Mouse (Mus musculus) embryonic fibroblast, embryonic 13.5 days (primary cell): ENCODE data around the gene Ctsll3. TPM values are rescaled to one million over a fixed set of nuclear protein-coding genes. Genes with fewer than 3 reads are reported as not detected.

ENCODE experiments used
- H3K27ac ChIP-seq: 2 replicates; pipeline ENCODE4 v1.5.1; 2012; ENCODE audit warnings: low read length, control low read depth, inconsistent platforms; ENCODE audit not compliant: insufficient read depth
- H3K4me1 ChIP-seq: 2 replicates; pipeline ENCODE4 v1.6.1; 2011; ENCODE audit warnings: low read length; ENCODE audit not compliant: control insufficient read depth, insufficient read depth
- H3K4me3 ChIP-seq: 2 replicates; pipeline ENCODE4 v1.5.1; 2011; ENCODE audit warnings: mild to moderate bottlenecking, control low read depth, low read length; ENCODE audit not compliant: insufficient read depth
- CTCF ChIP-seq: IDR thresholded peaks from 2 replicates; pipeline ENCODE4 v1.5.1; 2011; ENCODE audit warnings: mild to moderate bottlenecking, control low read depth, low read length, moderate library complexity, borderline replicate concordance; ENCODE audit not compliant: insufficient read depth
- POLR2A ChIP-seq: IDR thresholded peaks from 2 replicates; pipeline ENCODE4 v1.6.1; 2011; ENCODE audit warnings: low read depth, mild to moderate bottlenecking, control low read depth, low read length, moderate library complexity
- polyA plus RNA-seq: library from polyadenylated mRNA; stranded (reverse); fragments of >200 nt; gene quantifications from 2 replicates; pipeline ENCODE4 v1.2.4, GENCODE M21; 2011; ENCODE audit warnings: low read depth; ENCODE audit not compliant: missing spikeins, insufficient read length

Ctsll3 gene
- not detected in 2 replicates for polyA plus RNA-seq

DNA sequence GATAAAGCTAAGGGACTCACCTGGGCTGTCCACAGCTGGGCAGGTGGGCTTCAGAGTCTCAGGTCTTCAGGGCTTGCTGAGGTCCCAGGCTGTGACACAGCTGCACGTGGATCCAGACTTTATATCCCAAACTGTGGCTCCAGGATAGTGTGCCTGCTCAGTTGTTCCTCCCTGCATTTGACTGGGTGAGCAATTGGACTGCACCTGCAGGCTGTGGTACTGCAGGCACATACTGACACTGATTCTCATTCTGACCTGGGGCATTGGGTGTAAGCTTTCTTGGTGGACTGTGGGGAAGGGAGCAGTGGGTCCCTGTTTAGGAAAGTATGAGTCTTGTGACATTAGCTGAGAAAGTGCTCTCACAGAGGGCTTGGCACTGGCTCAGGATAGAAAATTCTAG is at the start of gene Ctsll3:
Ctsll3 (minus strand) TSS at position 101 of the 400 bp plus-strand sequence.
- no peak within 1 kb of the TSS for H3K27ac ChIP-seq

DNA sequence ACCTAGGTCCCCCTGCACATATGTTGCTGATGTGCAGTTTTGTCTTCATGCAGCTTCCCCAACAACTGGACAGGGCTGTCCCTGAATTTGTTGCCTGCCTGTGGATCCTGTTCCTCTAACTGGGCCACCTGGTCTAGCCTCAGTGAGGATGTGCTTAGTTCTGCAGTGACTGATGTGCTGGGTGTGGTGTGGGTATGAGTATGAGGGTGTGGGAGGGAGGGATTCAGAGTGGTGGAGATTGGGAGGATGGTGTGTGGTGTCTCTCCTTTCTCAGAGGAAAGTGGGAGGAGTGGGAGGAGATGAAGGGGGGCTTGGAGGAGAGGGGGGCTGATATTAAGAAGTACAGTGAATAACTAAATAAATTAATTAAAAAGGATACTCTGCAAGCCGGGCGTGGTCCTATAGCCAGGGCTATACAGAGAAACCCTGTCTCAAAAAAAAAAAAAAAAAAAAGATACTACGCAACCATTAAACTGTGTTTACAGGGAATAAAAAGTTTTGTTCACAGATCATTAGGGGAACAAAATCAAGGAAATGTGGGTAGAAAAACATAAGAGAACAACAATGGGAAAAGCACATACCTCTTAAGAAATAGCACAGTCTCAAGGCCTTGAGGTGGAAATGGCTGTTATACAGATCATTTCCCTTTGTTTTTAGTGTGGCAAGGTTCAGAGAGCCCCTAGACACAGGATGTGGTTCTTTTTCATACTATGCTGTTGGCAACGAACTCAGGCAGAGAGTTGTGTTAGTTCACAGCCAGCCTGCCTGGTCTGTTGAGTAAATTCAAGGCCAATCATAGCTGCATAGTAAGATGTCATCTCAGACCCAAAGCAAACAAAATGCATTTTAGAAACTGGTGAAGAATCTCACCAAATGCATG is 45.8 kb upstream of the Ctsll3 start:
- no peak for TF ChIP-seq CTCF
- no peak for TF ChIP-seq POLR2A
- no peaks in the 10 kb centered on the region for H3K4me1 ChIP-seq

More for the DNA sequence above, at the start of gene Ctsll3:
- no peak for TF ChIP-seq POLR2A
- TF ChIP-seq CTCF: no peak
- H3K4me1 ChIP-seq: no peaks in the 10 kb centered on the region
- no peak within 1 kb of the TSS for H3K4me3 ChIP-seq

DNA sequence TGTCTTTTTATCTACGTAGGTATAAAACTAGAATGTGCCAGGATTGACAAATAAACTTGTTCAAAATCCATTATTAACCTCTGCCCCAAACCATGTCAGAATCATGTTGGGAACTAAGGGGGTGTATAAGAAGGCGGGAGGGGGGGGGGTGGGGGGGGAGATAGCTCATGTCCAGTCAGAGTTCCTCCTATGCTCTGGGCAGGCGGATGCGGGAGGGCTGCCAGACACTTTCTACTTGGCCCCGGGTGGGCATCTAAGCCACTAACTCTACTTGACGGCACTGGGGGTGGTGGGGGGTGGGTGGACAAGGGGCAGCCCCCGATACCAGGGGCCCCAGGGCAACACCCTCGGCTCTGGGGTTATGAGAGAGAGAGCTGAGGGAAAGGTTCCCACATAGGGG is 40.5 kb upstream of the Ctsll3 start:
- H3K27ac ChIP-seq: no peak overlapping the region
- H3K4me1 ChIP-seq: no peaks in the 10 kb centered on the region
- no peak overlapping the region for H3K4me3 ChIP-seq
- TF ChIP-seq CTCF (no peak), POLR2A (no peak)

More for the DNA sequence above, 45.8 kb upstream of the Ctsll3 start:
- no peak overlapping the region for H3K4me3 ChIP-seq
- no peak overlapping the region for H3K27ac ChIP-seq

DNA sequence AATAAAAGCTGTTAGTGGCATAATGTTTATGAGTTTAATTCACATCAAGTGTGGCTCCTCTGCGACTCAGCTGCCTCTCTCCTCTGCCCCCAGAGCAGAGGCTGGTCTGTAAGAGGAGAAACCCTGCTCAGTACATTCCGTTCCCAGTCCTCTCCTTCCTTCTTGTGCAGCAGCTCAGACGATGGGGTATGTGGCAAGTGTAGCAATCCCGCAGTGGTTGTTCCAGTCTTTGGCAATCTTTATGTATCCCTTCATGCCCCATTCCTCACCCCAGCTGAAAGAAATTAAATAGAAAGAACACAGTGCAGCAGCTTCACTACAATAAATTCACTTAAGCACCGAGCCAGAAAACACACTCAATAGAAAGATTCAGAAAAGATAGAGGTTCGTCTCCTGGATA is 40.1 kb upstream of the Ctsll3 start:
- no peak overlapping the region for H3K27ac ChIP-seq
- no peak overlapping the region for H3K4me3 ChIP-seq
- TF ChIP-seq CTCF: no peak
- no peak for TF ChIP-seq POLR2A
- H3K4me1 ChIP-seq: no peaks in the 10 kb centered on the region

DNA sequence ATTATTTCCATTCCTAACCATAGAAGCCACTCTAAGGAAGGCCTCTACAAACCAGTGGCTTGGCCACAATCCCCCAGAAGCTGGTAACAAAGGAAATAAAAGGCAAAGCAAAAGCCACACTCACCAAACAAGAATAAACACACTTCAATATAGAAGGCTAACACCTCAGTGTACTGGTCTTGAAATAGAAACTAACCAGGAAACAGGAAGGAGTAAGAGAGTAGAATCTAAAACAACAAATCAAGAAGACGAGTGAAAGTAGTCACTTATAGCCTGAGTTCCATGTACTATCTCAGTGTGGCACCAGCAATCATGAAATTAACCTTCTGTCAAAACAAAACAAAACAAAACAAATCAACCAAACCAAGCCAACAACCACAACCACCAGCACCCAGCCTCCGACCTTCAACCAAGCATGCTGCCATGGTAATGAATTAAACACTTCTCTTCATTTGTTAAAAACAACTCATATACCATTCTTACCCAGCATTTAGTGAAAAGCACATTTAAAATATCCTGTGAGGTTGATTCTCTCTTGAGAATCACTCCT is 36.8 kb upstream of the Ctsll3 start:
- Histone ChIP-seq H3K4me3 (no peak overlapping the region), H3K4me1 (no peaks in the 10 kb centered on the region), H3K27ac (no peak overlapping the region)
- no peak for TF ChIP-seq CTCF
- no peak for TF ChIP-seq POLR2A

DNA sequence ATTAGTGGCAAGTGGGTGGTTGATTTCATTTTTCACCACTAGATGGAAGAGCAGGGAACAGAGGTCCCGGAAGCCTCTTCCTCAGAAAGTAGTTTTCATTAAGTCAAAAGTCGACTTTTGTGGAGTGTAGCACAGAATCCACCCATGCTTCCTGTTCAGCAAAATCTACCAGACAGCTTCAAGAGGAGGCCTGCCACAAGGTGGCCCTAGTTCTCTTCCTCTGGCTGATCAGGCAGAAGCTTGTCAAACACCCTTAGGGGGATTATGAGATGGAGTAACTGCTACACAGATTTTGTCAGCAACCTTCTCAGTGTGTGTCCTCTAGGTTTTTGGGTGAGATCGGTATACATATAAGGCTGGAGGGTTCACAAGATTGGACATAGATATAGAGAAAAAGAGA is 23.4 kb upstream of the Ctsll3 start:
- Histone ChIP-seq H3K4me3 (no peak overlapping the region), H3K4me1 (0 out of 2 replicates have a peak, but pooled peaks cover 1% of the 10 kb centered on the region), H3K27ac (no peak overlapping the region)
- TF ChIP-seq POLR2A (no peak), CTCF (no peak)

DNA sequence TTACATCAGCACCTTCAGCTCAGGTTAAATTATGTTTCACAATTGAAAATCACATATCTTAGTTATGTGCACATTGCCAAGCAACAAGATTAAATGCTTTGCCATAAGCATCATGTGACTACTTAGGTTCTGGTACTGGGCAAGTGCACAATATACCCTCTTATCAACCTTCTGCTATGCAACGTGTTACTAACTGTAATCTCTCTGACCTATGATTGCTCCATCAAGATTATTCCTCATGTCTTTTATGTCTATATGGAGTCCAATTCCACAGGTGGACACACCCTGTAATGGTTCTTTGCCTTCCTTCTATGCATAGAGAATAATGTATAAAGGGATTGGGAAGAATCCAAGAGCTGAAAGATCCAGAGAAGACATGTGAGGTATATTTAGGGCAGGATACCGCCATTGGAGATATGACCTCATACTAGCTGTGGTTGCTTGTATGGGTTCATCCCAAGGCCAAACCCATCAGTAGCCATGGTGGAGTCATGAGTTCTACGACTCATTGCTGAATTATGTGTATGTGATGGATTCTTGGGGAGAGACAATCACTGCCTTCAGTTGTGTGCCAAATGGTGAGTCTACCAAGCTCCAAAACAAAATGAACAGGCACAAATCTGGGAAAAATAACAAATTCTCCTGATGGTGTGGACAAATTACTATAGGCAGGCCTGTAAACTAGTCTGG is 18.0 kb upstream of the Ctsll3 start:
- Histone ChIP-seq H3K4me3 (no peak overlapping the region), H3K4me1 (0 out of 2 replicates have a peak, but pooled peaks cover 2% of the 10 kb centered on the region), H3K27ac (no peak overlapping the region)
- TF ChIP-seq POLR2A (no peak), CTCF (no peak)

DNA sequence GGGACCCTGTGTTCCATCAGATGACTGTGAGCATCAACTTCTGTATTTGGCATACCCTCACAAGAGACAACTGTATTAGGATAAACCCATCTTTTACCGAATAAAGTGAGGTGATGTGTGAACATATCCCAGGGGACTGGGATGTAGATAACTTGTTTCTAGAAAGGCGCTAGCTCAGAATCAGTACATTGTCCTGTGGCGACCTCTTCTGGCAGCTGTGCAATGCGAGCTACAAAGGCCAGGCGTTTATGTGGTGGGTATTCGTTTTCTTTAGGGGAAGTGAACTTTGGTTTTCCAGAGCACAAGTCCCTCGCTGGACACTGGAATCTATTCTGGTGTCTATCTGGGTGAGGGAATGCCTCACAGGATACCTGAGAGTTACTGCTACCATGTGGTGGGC is 16.8 kb upstream of the Ctsll3 start:
- H3K4me1 ChIP-seq: 0 out of 2 replicates have a peak, but pooled peaks cover 2% of the 10 kb centered on the region
- no peak overlapping the region for H3K27ac ChIP-seq
- TF ChIP-seq POLR2A (no peak), CTCF (peak; percentile 30; the same call in 1 of the 2 replicates)
- H3K4me3 ChIP-seq: no peak overlapping the region

DNA sequence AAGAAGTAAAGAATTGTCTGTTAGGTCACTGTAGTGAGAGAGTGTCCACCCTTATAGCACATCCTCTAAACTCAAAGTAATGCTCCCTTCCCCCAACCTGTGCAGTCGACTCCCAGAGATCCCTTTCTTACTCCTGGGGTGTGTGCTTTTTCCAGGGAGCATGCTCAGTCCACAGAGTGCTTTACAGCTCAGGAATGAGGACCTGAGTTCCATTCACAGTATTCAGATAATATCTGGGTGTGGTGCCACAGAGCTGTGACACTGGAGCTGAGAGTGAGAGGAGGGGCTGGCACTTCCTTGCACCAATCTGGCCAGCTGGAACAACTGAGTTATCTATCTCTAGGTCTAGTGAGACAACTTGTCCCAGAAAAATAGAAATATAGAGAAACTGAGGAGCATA is 11.1 kb upstream of the Ctsll3 start:
- TF ChIP-seq CTCF: no peak
- TF ChIP-seq POLR2A: no peak
- H3K27ac ChIP-seq: no peak overlapping the region
- H3K4me3 ChIP-seq: no peak overlapping the region

More for the DNA sequence above, 11.1 kb upstream of the Ctsll3 start:
- H3K4me1 ChIP-seq: no peaks in the 10 kb centered on the region
